Mouse (Mus musculus): ENCODE measurements around the gene Wfdc13.

DNA sequence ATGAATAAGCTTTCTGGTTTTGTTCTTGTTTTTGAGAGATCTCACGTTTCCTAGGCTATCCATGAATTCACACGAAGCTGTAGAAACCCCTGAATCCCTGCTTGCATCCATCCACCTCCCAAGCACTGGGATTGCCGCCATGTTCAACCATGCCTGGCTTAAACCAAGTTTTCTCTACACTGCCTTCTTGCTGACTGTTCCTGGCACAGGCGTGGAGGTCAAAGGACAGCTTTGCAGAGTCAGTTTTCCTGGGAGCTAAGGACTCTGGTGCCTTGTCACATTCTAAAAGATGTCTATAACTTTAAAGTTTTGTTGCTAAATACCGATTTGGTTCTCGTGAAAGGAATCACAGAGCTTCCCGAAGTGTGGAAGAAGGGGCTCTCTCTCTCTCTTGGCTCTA, 20.1 kb upstream of the Wfdc13 start:
- TF ChIP-seq POLR2A (IDR thresholded peaks at IDR 0.05; ENCODE audit: borderline replicate concordance, extremely low read depth, insufficient read depth, insufficient read length, poor library complexity, severe bottlenecking) (no peak), CTCF (IDR thresholded peaks at IDR 0.05; ENCODE audit: borderline replicate concordance, extremely low read depth, insufficient read depth, insufficient read length) (no peak)

Data from brain, embryonic 14.5 days (tissue).